ENCODE assay signal across 15 mouse cellular contexts in the genomic region with DNA sequence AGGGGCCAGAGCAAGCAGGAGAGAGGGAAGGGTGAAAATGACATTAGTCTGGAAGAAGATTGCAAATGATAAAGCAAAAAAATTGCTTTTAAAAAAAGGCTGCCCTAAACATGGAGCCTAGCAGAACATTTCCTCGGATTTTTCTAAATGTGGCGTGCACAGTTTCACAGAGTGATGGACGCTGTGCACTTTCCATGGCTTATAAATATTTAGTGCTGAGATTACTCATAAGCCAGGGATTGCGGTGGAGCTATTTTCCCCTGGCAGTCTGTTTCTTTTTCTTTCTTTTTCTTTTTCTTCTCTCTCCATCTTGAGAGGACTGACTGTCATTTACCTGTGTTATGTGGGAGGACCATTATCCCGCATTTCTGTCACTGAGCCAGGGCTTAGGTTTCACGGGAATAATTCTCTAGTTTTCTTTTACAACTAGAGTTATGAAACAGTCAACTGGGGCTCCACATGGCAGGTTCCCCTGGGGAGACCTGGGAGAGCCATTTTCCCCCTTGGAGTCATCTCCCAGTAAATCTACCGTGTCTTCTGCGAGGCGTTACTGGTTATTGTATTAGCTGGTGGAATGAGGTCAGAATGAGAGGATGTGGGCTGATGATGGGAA.
DNase-seq lines count a peak whose midpoint lies in the region; ATAC-seq lines count a peak whose summit lies in the region.
"Had no signal": no experiment of that assay in that cellular context is flagged by ENCODE, and none has a peak within 500 bp of the region (broad histone marks: within the 10 kb centered on the region; RNA-seq: fewer than 3 reads in every experiment).

No protein-coding gene starts in this region.

- 49% methylated on average over 9 of the region's 9 CpGs for WGBS in hindbrain, embryonic 15.5 days
- 61% methylated on average over 9 of the region's 9 CpGs for WGBS in hindbrain, embryonic 16.5 days
- WGBS in midbrain, embryonic 16.5 days = 64% methylated on average over 9 of the region's 9 CpGs

- peak; percentile 52 for DNase-seq in right cerebral cortex, adult 18-20 months
- no peak for DNase-seq in right cerebral cortex, postnatal 4 days
- DNase-seq in telencephalon, adult 2 months (ENCODE audit: low read depth, low spot score) = peak; percentile 73
- no peak for DNase-seq in embryo, embryonic 10 days (ENCODE audit: low spot score)
- DNase-seq: cerebellum, adult 11-12 months; liver, embryonic 13.5 days; lung, postnatal 10 days; thymus, postnatal 14 days had no signal

- H3K9me3 ChIP-seq in hindbrain, embryonic 15.5 days = no peaks in the 10 kb centered on the region
- no peaks in the 10 kb centered on the region for H3K9me3 ChIP-seq in hindbrain, embryonic 16.5 days (ENCODE audit: control insufficient read depth, low read length)
- H3K9me3 ChIP-seq in midbrain, embryonic 16.5 days (replicated peaks; ENCODE audit: control insufficient read depth, low read length, poor library complexity, severe bottlenecking) = no peaks in the 10 kb centered on the region
- H3K9me3 ChIP-seq: forebrain, embryonic 15.5 days; heart, embryonic 15.5 days; limb, embryonic 10.5 days had no signal

- peaks cover 23% of the 10 kb centered on the region for H3K4me1 ChIP-seq in hindbrain, embryonic 15.5 days (replicated peaks)
- peaks cover 8% of the 10 kb centered on the region; the same call in 1 of the 2 replicates for H3K4me1 ChIP-seq in hindbrain, embryonic 16.5 days (ENCODE audit: control insufficient read depth, insufficient read depth, low read depth, low read length)
- H3K4me1 ChIP-seq in midbrain, embryonic 16.5 days (ENCODE audit: control insufficient read depth, insufficient read depth, low read length) = peaks cover 14% of the 10 kb centered on the region
- H3K4me1 ChIP-seq: liver, embryonic 13.5 days had no signal

- no peaks in the 10 kb centered on the region for H3K36me3 ChIP-seq in hindbrain, embryonic 15.5 days
- no peaks in the 10 kb centered on the region for H3K36me3 ChIP-seq in hindbrain, embryonic 16.5 days (ENCODE audit: control insufficient read depth, insufficient read depth, low read length)
- no peaks in the 10 kb centered on the region for H3K36me3 ChIP-seq in midbrain, embryonic 16.5 days (ENCODE audit: control insufficient read depth, insufficient read depth, low read length)
- H3K36me3 ChIP-seq: forebrain, embryonic 15.5 days; heart, embryonic 15.5 days; limb, embryonic 10.5 days; liver, embryonic 13.5 days had no signal

- no peak for ATAC-seq in hindbrain, embryonic 15.5 days (ENCODE audit: low FRiP score, low read depth)
- ATAC-seq in hindbrain, embryonic 16.5 days = no peak
- no peak for ATAC-seq in midbrain, embryonic 16.5 days
- ATAC-seq: CD4-positive, CD25-positive, alpha-beta regulatory T cell, adult 4 months; forebrain, embryonic 15.5 days had no signal

- no peaks in the 10 kb centered on the region for H3K27me3 ChIP-seq in hindbrain, embryonic 15.5 days
- H3K27me3 ChIP-seq in hindbrain, embryonic 16.5 days (replicated peaks; ENCODE audit: control insufficient read depth, insufficient read depth, low read length) = no peaks in the 10 kb centered on the region
- H3K27me3 ChIP-seq in midbrain, embryonic 16.5 days (ENCODE audit: control insufficient read depth, insufficient read depth, low read depth, low read length) = no peaks in the 10 kb centered on the region
- H3K27me3 ChIP-seq: forebrain, embryonic 15.5 days; heart, embryonic 15.5 days; liver, embryonic 13.5 days had no signal

- peak overlapping the region; percentile 49 for H3K27ac ChIP-seq in hindbrain, embryonic 15.5 days (replicated peaks)
- H3K27ac ChIP-seq in hindbrain, embryonic 16.5 days (ENCODE audit: low read depth, low read length) = no peak overlapping the region
- H3K27ac ChIP-seq in midbrain, embryonic 16.5 days (ENCODE audit: low read length) = peak overlapping the region; percentile 61
- H3K27ac ChIP-seq: forebrain, embryonic 15.5 days; heart, embryonic 15.5 days; limb, embryonic 10.5 days; liver, embryonic 13.5 days had no signal

- H3K4me3 ChIP-seq in hindbrain, embryonic 15.5 days = no peak overlapping the region
- H3K4me3 ChIP-seq in hindbrain, embryonic 16.5 days (ENCODE audit: low read length) = no peak overlapping the region
- H3K4me3 ChIP-seq in midbrain, embryonic 16.5 days (ENCODE audit: low read depth, low read length) = no peak overlapping the region
- H3K4me3 ChIP-seq: forebrain, embryonic 15.5 days; heart, embryonic 15.5 days; limb, embryonic 10.5 days; liver, embryonic 13.5 days had no signal

- H3K9ac ChIP-seq in hindbrain, embryonic 15.5 days = no peak overlapping the region
- H3K9ac ChIP-seq in hindbrain, embryonic 16.5 days (ENCODE audit: low read depth, low read length) = no peak overlapping the region
- H3K9ac ChIP-seq in midbrain, embryonic 16.5 days (ENCODE audit: low read depth, low read length) = no peak overlapping the region
- H3K9ac ChIP-seq: forebrain, embryonic 15.5 days; heart, embryonic 15.5 days; liver, embryonic 13.5 days had no signal

- no peak overlapping the region for H3K4me2 ChIP-seq in hindbrain, embryonic 15.5 days
- H3K4me2 ChIP-seq in hindbrain, embryonic 16.5 days (ENCODE audit: low read length) = no peak overlapping the region
- no peak overlapping the region for H3K4me2 ChIP-seq in midbrain, embryonic 16.5 days (ENCODE audit: low read length)
- H3K4me2 ChIP-seq: forebrain, embryonic 15.5 days; heart, embryonic 15.5 days; liver, embryonic 13.5 days had no signal

Comparison
In these comparisons a context has a peak if more than half of its experiments do, and no peak if none do; other contexts are left out.
1. DNase-seq: peak in right cerebral cortex, adult 18-20 months (single experiment) and telencephalon, adult 2 months (single experiment); none in right cerebral cortex, postnatal 4 days (single experiment) and embryo, embryonic 10 days (single experiment).